Mouse (Mus musculus): Measurements from ENCODE around the gene Mmp11. TPM values are rescaled to one million over a fixed set of nuclear protein-coding genes. Genes with fewer than 3 reads are reported as not detected.

Gene Mmp11
- polyA plus RNA-seq (2014; fragmentation: Illumina TruSeq; extraction: RNeasy Lipid Tissue Mini Kit (QIAGEN cat#74804); ENCODE audit: low replicate concordance) = not detected

GRCm38 (mm10) chr10:75935680-75936541 lies at the start of gene Mmp11:
Gene Mmp11 (minus strand): TSS chr10:75936496.

GRCm38 (mm10) chr10:75954381-75954811 lies 18.1 kb upstream of the Mmp11 start, which contains the start of gene Gm5134:
Gene Gm5134 (plus strand): TSS chr10:75954514.

GRCm38 (mm10) chr10:75942736-75943477 lies 6.6 kb upstream of the Mmp11 start, which contains the start of gene Vpreb3:
Gene Vpreb3 (plus strand): TSS chr10:75943057.

GRCm38 (mm10) chr10:75940520-75940919 lies 4.2 kb upstream of the Mmp11 start, which contains the start of gene Gm867:
Gene Gm867 (minus strand): TSS chr10:75940672.

GRCm38 (mm10) chr10:75932891-75933290 lies 3.4 kb downstream of the Mmp11 start, which contains the start of gene Chchd10:
Gene Chchd10 (plus strand): TSS chr10:75933130.

GRCm38 (mm10) chr10:75921026-75921725 lies 15.1 kb downstream of the Mmp11 start, which contains the start of gene Smarcb1:
Gene Smarcb1 (minus strand): TSS chr10:75921617.

GRCm38 (mm10) chr10:75893089-75893750 lies 43.1 kb downstream of the Mmp11 start, which contains the start of gene Derl3:
Gene Derl3 (plus strand): TSS chr10:75893413.

Other genes starting within 250 kb of the Mmp11 start
- 2.5 TPM for gene Cabin1, start 172.2 kb downstream of the Mmp11 start, polyA plus RNA-seq (2014; fragmentation: Illumina TruSeq; extraction: RNeasy Lipid Tissue Mini Kit (QIAGEN cat#74804); ENCODE audit: low replicate concordance)
- 2.4 TPM for gene Ddt, start 163.1 kb downstream of the Mmp11 start, polyA plus RNA-seq (2014; fragmentation: Illumina TruSeq; extraction: RNeasy Lipid Tissue Mini Kit (QIAGEN cat#74804); ENCODE audit: low replicate concordance)
- gene Gm20441, start 155.5 kb downstream of the Mmp11 start, polyA plus RNA-seq (2014; fragmentation: Illumina TruSeq; extraction: RNeasy Lipid Tissue Mini Kit (QIAGEN cat#74804); ENCODE audit: low replicate concordance) = not detected
- gene Gstt3, start 155.1 kb downstream of the Mmp11 start, polyA plus RNA-seq (2014; fragmentation: Illumina TruSeq; extraction: RNeasy Lipid Tissue Mini Kit (QIAGEN cat#74804); ENCODE audit: low replicate concordance) = 36.7 TPM
- 10.8 TPM for gene Gstt1, start 137.9 kb downstream of the Mmp11 start, polyA plus RNA-seq (2014; fragmentation: Illumina TruSeq; extraction: RNeasy Lipid Tissue Mini Kit (QIAGEN cat#74804); ENCODE audit: low replicate concordance)
- not detected for gene Gstt4, start 114.0 kb downstream of the Mmp11 start, polyA plus RNA-seq (2014; fragmentation: Illumina TruSeq; extraction: RNeasy Lipid Tissue Mini Kit (QIAGEN cat#74804); ENCODE audit: low replicate concordance)
- 5.7 TPM for gene Gstt2, start 99.1 kb downstream of the Mmp11 start, polyA plus RNA-seq (2014; fragmentation: Illumina TruSeq; extraction: RNeasy Lipid Tissue Mini Kit (QIAGEN cat#74804); ENCODE audit: low replicate concordance)
- gene Mif, start 76.3 kb downstream of the Mmp11 start, polyA plus RNA-seq (2014; fragmentation: Illumina TruSeq; extraction: RNeasy Lipid Tissue Mini Kit (QIAGEN cat#74804); ENCODE audit: low replicate concordance) = not detected
- gene Derl3, start 43.1 kb downstream of the Mmp11 start, polyA plus RNA-seq (2014; fragmentation: Illumina TruSeq; extraction: RNeasy Lipid Tissue Mini Kit (QIAGEN cat#74804); ENCODE audit: low replicate concordance) = not detected
- gene Smarcb1, start 14.9 kb downstream of the Mmp11 start, polyA plus RNA-seq (2014; fragmentation: Illumina TruSeq; extraction: RNeasy Lipid Tissue Mini Kit (QIAGEN cat#74804); ENCODE audit: low replicate concordance) = 7.2 TPM
- gene Chchd10, start 3.4 kb downstream of the Mmp11 start, polyA plus RNA-seq (2014; fragmentation: Illumina TruSeq; extraction: RNeasy Lipid Tissue Mini Kit (QIAGEN cat#74804); ENCODE audit: low replicate concordance) = 23.9 TPM
- gene Gm867, start 4.2 kb upstream of the Mmp11 start, polyA plus RNA-seq (2014; fragmentation: Illumina TruSeq; extraction: RNeasy Lipid Tissue Mini Kit (QIAGEN cat#74804); ENCODE audit: low replicate concordance) = not detected
- gene Vpreb3, start 6.6 kb upstream of the Mmp11 start, polyA plus RNA-seq (2014; fragmentation: Illumina TruSeq; extraction: RNeasy Lipid Tissue Mini Kit (QIAGEN cat#74804); ENCODE audit: low replicate concordance) = not detected
- not detected for gene Gm5134, start 18.0 kb upstream of the Mmp11 start, polyA plus RNA-seq (2014; fragmentation: Illumina TruSeq; extraction: RNeasy Lipid Tissue Mini Kit (QIAGEN cat#74804); ENCODE audit: low replicate concordance)
- 10.7 TPM for gene Zfp280b, start 96.2 kb upstream of the Mmp11 start, polyA plus RNA-seq (2014; fragmentation: Illumina TruSeq; extraction: RNeasy Lipid Tissue Mini Kit (QIAGEN cat#74804); ENCODE audit: low replicate concordance)
- gene Slc5a4b, start 174.5 kb upstream of the Mmp11 start, polyA plus RNA-seq (2014; fragmentation: Illumina TruSeq; extraction: RNeasy Lipid Tissue Mini Kit (QIAGEN cat#74804); ENCODE audit: low replicate concordance) = 44.6 TPM
- 40.7 TPM for gene Slc5a4a, start 211.0 kb upstream of the Mmp11 start, polyA plus RNA-seq (2014; fragmentation: Illumina TruSeq; extraction: RNeasy Lipid Tissue Mini Kit (QIAGEN cat#74804); ENCODE audit: low replicate concordance)